Mouse (Mus musculus): ENCODE results near the gene Gata1. TPM values are rescaled to one million over a fixed set of nuclear protein-coding genes. Genes with fewer than 3 reads are reported as not detected.
"Not testable (repeated sequence)": the region's sequence is repeated elsewhere in the genome, so short reads cannot be mapped to it uniquely, and the experiment has no call there.

Gata1 gene
- not detected in 2 replicates for polyA plus RNA-seq (2011; ENCODE audit: insufficient read length, low read depth, missing spikeins)

DNA sequence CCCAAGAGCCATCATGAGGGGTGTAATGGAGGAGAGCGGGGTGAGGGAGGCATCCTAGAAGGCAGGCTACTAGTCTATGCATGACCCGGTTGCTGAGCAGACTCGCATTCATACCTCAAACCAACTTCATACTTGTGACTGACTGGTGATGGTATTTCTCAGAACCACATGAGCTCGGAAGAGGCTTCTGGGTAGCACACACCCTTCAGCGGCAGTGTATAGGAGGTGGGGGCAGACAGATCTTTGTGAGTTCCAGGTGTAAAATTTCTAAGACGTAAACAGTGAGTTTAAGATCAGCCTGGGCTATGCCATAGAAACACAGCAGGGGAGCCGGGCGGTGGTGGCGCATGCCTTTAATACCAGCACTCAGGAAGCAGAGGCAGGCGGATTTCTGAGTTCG, at the start of gene Gata1:
Gene Gata1, minus strand, starts transcription at position 180 of the 400 bp plus-strand sequence.
- Histone ChIP-seq H3K4me3 (ENCODE audit: insufficient read depth, low read length) (no peak within 1 kb of the TSS), H3K4me1 (ENCODE audit: control insufficient read depth, insufficient read depth, low read length) (no peaks in the 10 kb centered on the region)
- TF ChIP-seq CTCF (IDR thresholded peaks at IDR 0.05; ENCODE audit: borderline replicate concordance, insufficient read depth, low read length) (no peak), POLR2A (IDR thresholded peaks at IDR 0.05; ENCODE audit: low read depth, low read length) (no peak)

DNA sequence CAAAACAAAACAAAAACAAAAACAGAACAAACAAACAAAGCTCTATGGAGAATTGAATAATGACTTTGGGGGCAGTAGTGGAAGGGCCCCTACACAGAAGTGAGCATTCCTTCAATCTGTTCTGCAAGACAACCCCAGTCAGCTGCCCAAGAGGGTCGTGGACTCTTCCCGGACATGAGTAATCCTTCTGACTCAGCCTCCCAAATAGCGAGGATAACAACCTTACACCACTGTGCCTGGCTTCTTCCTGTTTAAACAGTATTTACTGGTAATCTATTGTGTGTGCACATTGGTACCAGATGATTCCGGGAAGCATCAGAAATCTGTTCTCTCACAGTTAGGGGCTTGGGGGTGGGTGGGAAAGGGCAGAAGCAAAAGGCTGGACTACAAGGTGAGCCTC, 48.9 kb upstream of the Gata1 start:
- TF ChIP-seq CTCF (IDR thresholded peaks at IDR 0.05; ENCODE audit: borderline replicate concordance, insufficient read depth, low read length) (no peak), POLR2A (IDR thresholded peaks at IDR 0.05; ENCODE audit: low read depth, low read length) (no peak)
- peaks cover 2% of the 10 kb centered on the region; the same call in 1 of the 2 replicates for H3K4me1 ChIP-seq (ENCODE audit: control insufficient read depth, insufficient read depth, low read length)
- no peak overlapping the region for H3K27ac ChIP-seq (ENCODE audit: insufficient read depth, low read length)
- no peak overlapping the region for H3K4me3 ChIP-seq (ENCODE audit: insufficient read depth, low read length)

More for the DNA sequence above, at the start of gene Gata1:
- H3K27ac ChIP-seq (ENCODE audit: insufficient read depth, low read length) = no peak within 1 kb of the TSS

DNA sequence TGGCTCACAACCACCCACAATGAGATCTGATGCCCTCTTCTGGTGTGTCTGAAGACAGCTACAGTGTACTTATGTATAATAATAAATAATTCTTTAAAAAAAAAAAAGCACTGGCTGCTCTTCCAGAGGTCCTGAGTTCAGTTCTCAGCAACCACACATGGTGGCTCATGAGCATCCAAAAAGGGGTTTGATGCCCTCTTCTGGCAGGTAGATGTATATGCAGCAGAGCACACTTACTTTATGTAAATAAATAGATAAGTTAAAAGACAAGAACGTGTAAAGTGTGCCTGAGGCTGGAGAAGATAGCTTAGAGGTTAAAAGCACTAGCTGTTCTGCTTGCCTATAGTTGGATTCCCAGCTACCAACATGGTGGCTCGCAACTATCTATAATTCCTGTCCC, 46.9 kb upstream of the Gata1 start:
- TF ChIP-seq CTCF (IDR thresholded peaks at IDR 0.05; ENCODE audit: borderline replicate concordance, insufficient read depth, low read length) = no peak
- no peak for TF ChIP-seq POLR2A (IDR thresholded peaks at IDR 0.05; ENCODE audit: low read depth, low read length)
- no peak overlapping the region for H3K27ac ChIP-seq (ENCODE audit: insufficient read depth, low read length)
- no peak overlapping the region for H3K4me3 ChIP-seq (ENCODE audit: insufficient read depth, low read length)
- H3K4me1 ChIP-seq (ENCODE audit: control insufficient read depth, insufficient read depth, low read length) = peaks cover 2% of the 10 kb centered on the region; the same call in 1 of the 2 replicates

DNA sequence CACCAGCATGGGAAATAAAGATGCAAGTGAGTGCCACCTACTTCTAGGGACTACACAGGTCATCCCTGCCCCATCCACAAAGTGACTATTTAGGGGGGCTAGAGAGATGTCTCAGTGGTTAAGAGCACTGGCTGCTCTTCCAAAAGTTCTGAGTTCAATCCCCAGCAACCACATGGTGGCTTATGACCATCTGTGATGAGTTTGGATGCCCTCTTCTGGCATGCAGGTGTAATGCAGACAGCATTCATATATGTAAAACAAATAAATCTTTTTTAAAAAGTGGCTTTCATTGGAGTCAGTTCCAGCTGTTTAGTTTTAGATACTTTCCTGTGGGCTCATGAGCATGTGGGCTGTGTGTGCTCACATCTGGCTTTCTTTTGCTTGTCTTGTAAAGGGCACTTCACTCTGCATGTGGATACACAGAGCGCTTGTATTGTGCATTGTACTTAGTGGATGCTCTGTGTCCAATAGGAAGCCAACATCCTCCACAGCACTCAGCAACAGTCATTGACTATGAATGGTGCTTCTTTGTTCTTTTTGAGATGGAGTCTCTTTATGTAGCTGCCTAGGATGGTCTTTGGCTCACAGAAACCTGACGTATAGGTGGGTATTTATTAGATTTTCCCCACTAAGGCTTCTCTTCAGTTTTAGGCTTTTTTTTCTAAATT, 42.4 kb upstream of the Gata1 start:
- no peaks in the 10 kb centered on the region for H3K4me1 ChIP-seq (ENCODE audit: control insufficient read depth, insufficient read depth, low read length)
- no peak for TF ChIP-seq CTCF (IDR thresholded peaks at IDR 0.05; ENCODE audit: borderline replicate concordance, insufficient read depth, low read length)
- no peak for TF ChIP-seq POLR2A (IDR thresholded peaks at IDR 0.05; ENCODE audit: low read depth, low read length)
- H3K4me3 ChIP-seq (ENCODE audit: insufficient read depth, low read length) = no peak overlapping the region
- no peak overlapping the region for H3K27ac ChIP-seq (ENCODE audit: insufficient read depth, low read length)

GRCm38 (mm10) chrX:8018286-8018685, 40.4 kb upstream of the Gata1 start, which contains the start of gene Glod5:
Gene Glod5, minus strand, starts transcription at chrX:8018492.
- Histone ChIP-seq H3K27ac (ENCODE audit: insufficient read depth, low read length) (no peak within 1 kb of the TSS), H3K4me3 (ENCODE audit: insufficient read depth, low read length) (no peak within 1 kb of the TSS), H3K4me1 (ENCODE audit: control insufficient read depth, insufficient read depth, low read length) (no peaks in the 10 kb centered on the region)
- TF ChIP-seq CTCF (IDR thresholded peaks at IDR 0.05; ENCODE audit: borderline replicate concordance, insufficient read depth, low read length) (no peak), POLR2A (IDR thresholded peaks at IDR 0.05; ENCODE audit: low read depth, low read length) (no peak)

DNA sequence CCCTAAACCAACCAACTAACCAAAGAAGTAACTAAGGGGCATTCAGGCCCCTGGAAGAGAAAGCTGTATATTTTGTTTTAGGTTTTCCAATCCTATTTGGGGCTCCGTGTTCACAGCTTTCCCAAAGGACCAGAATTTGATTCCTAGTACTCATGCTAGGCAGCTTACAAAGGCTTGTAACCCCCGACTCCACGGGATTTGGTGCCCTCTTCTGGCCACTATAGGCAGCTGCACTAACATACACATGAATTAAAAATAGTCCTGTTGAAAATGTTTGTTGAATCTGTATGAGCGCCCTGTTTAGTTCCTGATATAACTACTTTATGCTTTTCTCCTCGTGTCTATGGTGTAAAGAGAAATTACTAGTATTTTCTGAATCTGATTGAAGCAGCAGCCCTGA, 39.3 kb upstream of the Gata1 start:
- H3K4me1 ChIP-seq (ENCODE audit: control insufficient read depth, insufficient read depth, low read length) = no peaks in the 10 kb centered on the region
- no peak; the same call in 1 of the 2 replicates for TF ChIP-seq CTCF (IDR thresholded peaks at IDR 0.05; ENCODE audit: borderline replicate concordance, insufficient read depth, low read length)
- TF ChIP-seq POLR2A (IDR thresholded peaks at IDR 0.05; ENCODE audit: low read depth, low read length) = no peak
- no peak overlapping the region for H3K4me3 ChIP-seq (ENCODE audit: insufficient read depth, low read length)
- H3K27ac ChIP-seq (ENCODE audit: insufficient read depth, low read length) = no peak overlapping the region

- not testable (repeated sequence) for H3K27ac ChIP-seq (ENCODE audit: insufficient read depth, low read length); H3K4me1 ChIP-seq (ENCODE audit: control insufficient read depth, insufficient read depth, low read length); H3K4me3 ChIP-seq (ENCODE audit: insufficient read depth, low read length)
Measured at GRCm38 (mm10) chrX:8015675-8016074, 37.8 kb upstream of the Gata1 start.

DNA sequence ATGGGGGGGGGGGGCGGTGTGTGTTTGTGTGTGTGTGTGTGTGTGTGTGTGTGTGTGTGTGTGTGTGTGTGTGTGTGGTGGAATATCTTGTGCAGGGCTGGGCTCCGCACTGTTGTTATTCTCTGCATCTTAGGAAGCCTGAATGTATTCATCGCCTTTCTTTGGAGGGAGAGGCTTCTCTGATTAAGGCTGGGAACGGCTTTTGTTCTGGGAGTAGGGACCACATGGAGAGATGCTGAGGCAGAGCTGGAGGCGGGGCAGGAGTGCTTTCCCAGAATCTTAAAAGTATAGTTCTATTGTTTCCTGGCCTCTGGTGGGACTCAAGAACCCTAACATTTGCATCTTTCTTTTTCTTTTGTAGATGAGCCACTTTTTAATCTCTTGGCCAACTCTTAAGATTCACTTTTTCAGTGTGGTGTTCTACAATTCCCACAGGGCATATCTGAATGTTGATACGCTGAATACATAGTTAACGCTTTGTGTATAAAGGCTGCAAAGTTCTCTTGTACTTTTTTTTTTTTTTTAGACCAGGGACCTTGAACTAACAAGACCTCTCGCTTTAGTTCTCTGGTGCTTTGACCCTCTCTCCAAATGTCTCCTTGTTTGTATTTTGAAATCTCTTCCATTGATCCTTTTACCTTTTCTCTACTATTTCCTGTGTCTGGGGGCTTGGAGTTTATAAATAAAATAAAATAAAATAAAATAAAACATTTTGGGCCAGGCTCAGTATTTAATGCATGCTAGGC, 35.9 kb upstream of the Gata1 start:
- TF ChIP-seq CTCF (IDR thresholded peaks at IDR 0.05; ENCODE audit: borderline replicate concordance, insufficient read depth, low read length) (no peak), POLR2A (IDR thresholded peaks at IDR 0.05; ENCODE audit: low read depth, low read length) (no peak)
- Histone ChIP-seq H3K4me1 (ENCODE audit: control insufficient read depth, insufficient read depth, low read length) (no peaks in the 10 kb centered on the region), H3K27ac (ENCODE audit: insufficient read depth, low read length) (no peak overlapping the region), H3K4me3 (ENCODE audit: insufficient read depth, low read length) (no peak overlapping the region)

GRCm38 (mm10) chrX:8013157-8013556, 35.3 kb upstream of the Gata1 start:
- no peak for TF ChIP-seq POLR2A (IDR thresholded peaks at IDR 0.05; ENCODE audit: low read depth, low read length)
- no peak for TF ChIP-seq CTCF (IDR thresholded peaks at IDR 0.05; ENCODE audit: borderline replicate concordance, insufficient read depth, low read length)
- H3K4me3 ChIP-seq (ENCODE audit: insufficient read depth, low read length) = no peak overlapping the region
- H3K27ac ChIP-seq (ENCODE audit: insufficient read depth, low read length) = no peak overlapping the region
- no peaks in the 10 kb centered on the region for H3K4me1 ChIP-seq (ENCODE audit: control insufficient read depth, insufficient read depth, low read length)

DNA sequence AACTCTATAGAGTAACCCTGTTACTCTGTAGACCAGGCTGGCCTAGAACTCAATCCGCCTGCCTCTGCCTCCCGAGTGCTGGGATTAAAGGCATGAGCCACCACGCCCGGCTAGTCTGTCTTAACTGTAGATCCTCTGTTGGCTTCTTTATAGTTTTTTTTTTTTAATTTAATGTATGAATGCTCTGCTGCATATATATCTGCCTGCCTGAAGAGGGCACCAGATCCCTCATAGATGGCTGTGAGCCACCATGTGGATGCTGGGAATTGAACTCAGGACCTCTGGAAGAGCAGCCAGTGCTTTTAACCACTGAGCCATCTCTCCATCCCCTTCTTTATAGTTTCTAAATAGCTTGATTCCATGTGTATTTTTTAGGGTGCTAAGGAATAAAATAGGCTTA, 31.5 kb upstream of the Gata1 start:
- H3K27ac ChIP-seq (ENCODE audit: insufficient read depth, low read length); H3K4me1 ChIP-seq (ENCODE audit: control insufficient read depth, insufficient read depth, low read length); H3K4me3 ChIP-seq (ENCODE audit: insufficient read depth, low read length): not testable (repeated sequence)

All from embryonic fibroblast, embryonic 13.5 days (primary cell).